Mouse (Mus musculus): ENCODE measurements around the gene Apod.

GRCm38 (mm10) chr16:31314497-31315233, at the start of gene Apod:
- TF ChIP-seq CTCF (IDR thresholded peaks at IDR 0.05; ENCODE audit: low read depth, low read length): no peak
- no peak for TF ChIP-seq POLR2A (IDR thresholded peaks at IDR 0.05; ENCODE audit: extremely low read depth, insufficient read depth, low read length)
